Mouse (Mus musculus) R1 (cell line): ENCODE measurements around the gene Slc17a5.
A peak's percentile ranks its signal among the peaks of the same experiment; 100 is the strongest.

Experiments used
- DNase-seq: peaks from one replicate; pipeline ENCODE4 v3.0.0-alpha.2; 2018; ENCODE audit warnings: low read depth, low spot score

The Slc17a5 gene

GRCm38 (mm10) chr9:78587914-78588313, at the start of gene Slc17a5:
Gene Slc17a5 (minus strand): TSS chr9:78588041.
- peak; percentile 96 for DNase-seq

DNA sequence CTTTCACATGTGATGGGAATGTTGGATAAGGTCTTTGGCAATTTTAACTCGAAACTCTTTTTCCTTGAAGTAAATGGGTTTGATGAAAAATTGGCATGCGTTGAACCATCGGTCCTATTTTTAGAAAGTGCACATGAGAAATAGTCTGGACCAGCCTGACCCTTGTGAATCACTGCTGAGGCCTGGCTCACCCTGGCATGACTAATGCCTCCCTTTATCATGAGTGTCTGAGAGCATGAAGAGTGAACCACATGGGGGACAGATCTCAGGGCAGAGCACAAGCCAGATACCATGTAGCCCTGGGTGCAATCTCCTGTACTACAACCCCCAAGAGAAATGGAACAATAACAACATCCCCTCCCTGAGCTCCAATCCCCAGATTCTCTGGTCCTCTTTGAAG, 46.1 kb upstream of the Slc17a5 start:
- DNase-seq, result no peak

GRCm38 (mm10) chr9:78631755-78632434, 44.1 kb upstream of the Slc17a5 start:
- DNase-seq, result no peak

DNA sequence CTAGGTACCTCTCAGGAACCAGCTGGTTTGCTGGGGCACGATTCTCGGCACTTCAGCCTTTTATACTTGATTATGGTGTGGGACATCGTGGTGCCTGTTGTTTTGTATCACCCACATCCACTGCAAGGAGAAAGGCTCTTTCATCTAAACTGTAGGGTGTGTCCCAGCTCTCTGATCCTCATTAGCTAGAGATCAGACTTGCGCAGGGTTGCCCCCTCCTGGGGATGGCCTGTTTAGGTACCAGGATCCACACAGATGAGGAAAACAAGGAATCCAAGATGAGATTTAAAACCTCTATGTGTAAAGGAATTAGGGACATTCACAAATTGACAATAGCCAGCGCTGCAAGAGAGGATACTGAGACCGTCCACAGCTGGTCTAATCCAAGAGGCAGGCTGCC, 42.1 kb upstream of the Slc17a5 start:
- no peak for DNase-seq

- peak; percentile 20 for DNase-seq
These were observed 35.5 kb upstream of the Slc17a5 start for GRCm38 (mm10) chr9:78623301-78623747.

GRCm38 (mm10) chr9:78619285-78619684, 31.4 kb upstream of the Slc17a5 start:
- no peak for DNase-seq

DNA sequence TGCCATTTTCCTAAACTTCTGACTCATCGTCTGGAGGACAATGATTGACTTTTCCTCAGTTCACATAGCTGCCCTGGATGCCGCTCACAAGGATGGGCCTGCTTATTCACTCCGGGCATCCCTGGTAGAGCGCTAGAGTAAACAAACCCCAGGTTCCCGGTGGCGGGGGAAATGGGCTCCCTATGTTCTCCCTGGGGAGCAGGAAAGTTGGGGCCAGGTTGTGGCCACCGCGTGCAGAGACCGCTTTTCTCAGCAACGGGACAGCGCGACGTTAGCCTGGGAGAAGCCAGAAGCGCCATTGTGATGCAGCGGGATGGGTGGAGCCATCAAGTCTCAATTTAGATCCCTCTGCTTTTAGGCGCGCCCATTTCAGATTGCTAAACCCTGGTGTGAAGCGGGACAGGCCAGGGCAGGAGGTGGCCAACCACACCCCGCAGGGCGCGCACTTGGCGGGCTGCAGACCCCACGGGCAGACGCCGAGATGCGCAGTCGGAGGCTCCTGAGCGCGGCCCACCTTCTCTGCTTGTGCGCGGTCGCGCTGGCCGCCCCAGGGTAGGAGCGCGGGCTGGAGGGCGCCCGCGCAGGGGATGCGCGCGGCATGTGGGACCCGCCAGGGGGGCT, 27.7 kb upstream of the Slc17a5 start, which contains the start of gene Cd109:
TSS of gene Cd109 (plus strand) at position 146 of the 621 bp plus-strand sequence.
- peak; percentile 84 for DNase-seq

GRCm38 (mm10) chr9:78614201-78614600, 26.4 kb upstream of the Slc17a5 start:
- no peak for DNase-seq

DNA sequence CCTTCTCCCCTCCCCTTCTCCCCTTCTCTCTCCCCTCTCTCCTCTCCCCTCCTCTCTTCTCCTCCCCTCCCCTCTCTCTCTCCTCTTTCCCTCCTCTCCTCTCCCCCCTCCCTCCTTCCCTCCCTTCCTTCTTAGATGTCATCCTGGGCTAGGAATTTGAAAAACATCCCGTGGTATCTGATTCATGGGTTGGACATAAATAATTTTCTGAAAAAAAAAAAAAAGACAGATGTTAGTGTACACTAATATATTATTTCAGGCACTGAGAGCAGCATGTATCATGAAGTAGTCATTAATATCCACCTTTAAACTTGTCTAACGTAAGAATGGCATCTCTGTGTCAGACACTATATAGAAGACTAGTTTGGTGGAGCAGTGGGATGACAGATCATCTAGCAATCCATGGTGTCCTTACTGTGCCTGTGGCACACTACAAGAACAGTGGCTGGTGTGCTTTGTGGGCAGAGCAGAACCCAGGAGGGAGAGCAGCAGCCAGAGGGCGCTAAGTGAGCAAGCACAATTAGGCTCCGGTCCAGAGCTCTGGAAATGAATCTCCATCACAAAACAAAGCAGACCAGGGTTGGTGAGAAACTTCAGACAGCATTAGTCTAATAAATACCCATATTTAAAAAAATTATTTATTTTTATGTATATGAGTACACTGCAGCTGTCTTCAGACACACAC, 13.3 kb upstream of the Slc17a5 start:
- peak; percentile 83 for DNase-seq

GRCm38 (mm10) chr9:78599927-78600326, 12.1 kb upstream of the Slc17a5 start:
- DNase-seq, result no peak

DNA sequence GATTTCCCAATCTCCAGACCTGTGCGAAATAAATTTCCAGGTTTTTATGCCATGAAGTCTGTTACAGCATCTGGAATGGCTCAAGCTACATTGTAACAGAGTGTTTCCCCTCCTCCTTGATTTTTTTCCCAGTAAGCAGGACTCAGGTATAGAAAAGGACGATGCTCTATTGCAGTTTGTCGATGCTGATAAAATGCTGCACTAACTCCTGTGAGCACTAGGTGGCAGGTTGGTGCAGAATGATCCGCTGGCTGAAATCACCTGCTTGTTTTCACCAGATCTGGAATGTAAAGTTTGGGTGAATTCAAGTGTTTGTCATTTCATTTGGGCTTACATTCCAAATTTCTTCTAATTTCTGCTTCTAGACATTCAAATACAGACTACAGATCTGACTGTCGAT, 9.0 kb upstream of the Slc17a5 start:
- peak; percentile 66 for DNase-seq

- no peak for DNase-seq
These were observed 8.1 kb upstream of the Slc17a5 start for GRCm38 (mm10) chr9:78595769-78596555.

GRCm38 (mm10) chr9:78595257-78595656, 7.4 kb upstream of the Slc17a5 start:
- DNase-seq, result no peak

DNA sequence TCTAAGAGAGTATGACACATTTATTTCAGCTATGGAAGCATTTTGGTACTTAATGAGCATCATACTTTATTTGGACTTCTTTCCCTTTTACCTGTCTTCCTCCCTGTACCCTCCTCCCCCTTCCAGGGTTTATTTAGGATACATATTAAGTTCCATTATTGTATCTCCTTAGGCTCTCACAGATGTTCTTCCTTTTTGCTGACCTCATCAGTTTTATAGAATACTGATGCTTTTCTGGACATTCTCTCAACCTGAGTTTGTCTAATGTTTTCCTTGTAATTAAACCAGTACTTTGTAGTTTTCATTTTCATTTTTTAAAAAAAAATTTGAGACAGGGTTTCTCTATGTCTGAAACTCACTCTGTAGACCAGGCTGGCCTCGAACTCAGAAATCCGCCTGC, 2.6 kb upstream of the Slc17a5 start:
- DNase-seq, result no peak

- DNase-seq, result no peak
These were observed 681 bp upstream of the Slc17a5 start for GRCm38 (mm10) chr9:78588411-78589033.

DNA sequence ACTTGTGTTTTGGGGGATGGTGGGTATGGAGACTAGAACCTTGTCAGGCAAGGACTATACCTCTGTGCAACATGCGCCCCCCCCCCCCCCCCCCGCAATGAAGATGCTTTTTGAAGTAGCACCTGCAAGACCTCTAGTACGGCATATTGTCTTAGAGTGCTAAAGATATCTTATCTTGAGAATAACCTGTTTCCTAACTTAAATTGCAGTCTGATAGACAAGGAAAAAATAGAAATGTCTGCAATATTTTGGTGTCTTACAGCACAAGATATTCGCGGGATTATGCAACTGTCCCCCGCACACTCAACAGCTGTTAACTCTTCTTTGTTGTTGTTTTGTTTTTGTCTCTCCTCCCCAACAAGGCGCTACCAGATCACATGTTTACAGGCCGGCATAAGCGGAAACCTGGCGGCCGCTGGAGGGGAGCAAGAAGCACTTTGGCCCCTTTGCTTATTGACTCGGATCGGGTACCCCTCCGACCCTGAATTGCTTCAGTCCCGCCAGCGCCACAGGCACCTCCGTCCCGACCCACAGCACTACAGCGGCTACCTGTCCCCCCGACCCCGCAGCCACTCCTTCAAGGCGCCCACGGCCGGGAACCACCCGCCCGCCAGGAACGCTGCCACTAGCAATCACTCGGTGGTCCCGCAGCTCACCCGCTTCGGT, 490 bp downstream of the Slc17a5 start:
- DNase-seq, result peak; percentile 84

- DNase-seq, result peak; percentile 76
These were observed 8.0 kb downstream of the Slc17a5 start for GRCm38 (mm10) chr9:78579644-78580396.

GRCm38 (mm10) chr9:78578824-78579223, 9.0 kb downstream of the Slc17a5 start:
- DNase-seq, result no peak

DNA sequence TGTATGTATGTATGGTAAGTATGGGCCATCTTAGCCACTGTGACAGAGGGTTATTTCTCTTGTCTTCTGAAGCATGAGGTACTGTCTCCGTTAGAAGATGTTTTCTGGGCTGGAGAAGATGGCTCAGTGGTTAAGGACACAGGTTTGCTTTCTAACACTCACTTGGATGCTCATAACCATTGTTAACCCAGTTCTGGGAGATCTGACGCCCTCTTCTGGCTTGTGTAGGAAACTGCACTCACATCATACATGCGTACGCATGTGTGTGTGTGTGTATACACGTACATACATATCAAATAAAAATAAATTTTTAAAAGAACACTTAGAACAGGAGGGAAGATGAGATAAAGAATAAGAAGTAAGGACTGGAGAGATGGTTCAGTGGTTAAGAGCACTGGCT, 11.4 kb downstream of the Slc17a5 start:
- DNase-seq, result peak; percentile 75

- no peak for DNase-seq
These were observed 17.9 kb downstream of the Slc17a5 start for GRCm38 (mm10) chr9:78569934-78570333.
